In genomic region chr11:67642421-67642820, GRCm38 (mm10) we compare ENCODE assay signal across 22 mouse cellular contexts. TPM values are rescaled to one million over a fixed set of nuclear protein-coding genes. Genes with fewer than 3 reads are reported as not detected.
DNase-seq lines count a peak whose midpoint lies in the region; TF ChIP-seq lines count a peak whose summit lies in the region.
"Had no signal": no experiment of that assay in that cellular context is flagged by ENCODE, and none has a peak within 500 bp of the region (broad histone marks: within the 10 kb centered on the region; RNA-seq: fewer than 3 reads in every experiment).

No protein-coding gene starts in this region.

- TF ChIP-seq CTCF in layer of hippocampus, adult 2 months (conservative IDR thresholded peaks at IDR 0.05): no peak

- DNase-seq in layer of hippocampus, adult 2 months (ENCODE audit: low spot score in 2 of 2): no peak
- DNase-seq in layer of hippocampus, postnatal 14 days (ENCODE audit: low spot score in 2 of 2): no peak
- peak; percentile 55 for DNase-seq in adrenal gland, adult 8-10 months
- peak; percentile 31 for DNase-seq in adrenal gland, postnatal 25 days
- DNase-seq in ovary, adult 18-20 months (ENCODE audit: low spot score): no peak
- no peak for DNase-seq in heart, adult 9 months (ENCODE audit: low spot score in 2 of 2)
- DNase-seq: B cell, adult 2 months; cerebellum, adult 8-10 months; embryo, embryonic 11 days; gastrocnemius, postnatal 36 days; heart, adult 2 months had no signal

- H3K4me3 ChIP-seq in layer of hippocampus, adult 2 months: no peak overlapping the region
- H3K4me3 ChIP-seq: embryonic facial prominence, embryonic 10.5 days; embryonic facial prominence, embryonic 13.5 days; erythroblast, embryonic 14.5 days; forebrain, embryonic 12.5 days; forebrain, embryonic 15.5 days; heart, adult 2 months; hindbrain, embryonic 12.5 days; hindbrain, embryonic 15.5 days had no signal

- H3K27ac ChIP-seq in layer of hippocampus, adult 2 months: peak overlapping the region; percentile 64; the same call in 1 of the 2 replicates
- H3K27ac ChIP-seq: embryonic facial prominence, embryonic 10.5 days; embryonic facial prominence, embryonic 13.5 days; forebrain, embryonic 12.5 days; forebrain, embryonic 15.5 days; heart, adult 2 months; hindbrain, embryonic 12.5 days; hindbrain, embryonic 15.5 days had no signal

RNA-seq across cellular contexts. Expression of gene Rcvrn, which starts 52.7 kb away (rescaled TPM):
- total RNA-seq in layer of hippocampus, adult 2 months (2021): 1 to 10 TPM; 1.4 to 1.9 TPM
- total RNA-seq in layer of hippocampus, postnatal 14 days (2021): 1 to 10 TPM; 1.7 to 2.4 TPM
- 1 to 10 TPM in 1 of 4 experiments, not detected in 3; 1.0 TPM for total RNA-seq in adrenal gland, adult 8-10 months (2022)
- not detected in 2 replicates for total RNA-seq in adrenal gland, postnatal 25 days (2021)
- total RNA-seq: CH12.LX; G1E; gastrocnemius, postnatal 36 days; granulocyte monocyte progenitor cell, adult 5-6 weeks; heart, adult 2 months; hematopoietic stem cell, adult 5-6 weeks had no signal

Comparison
In these comparisons a context has a peak if more than half of its experiments do, and no peak if none do; other contexts are left out.
1. DNase-seq: peak in adrenal gland, adult 8-10 months (single experiment) and adrenal gland, postnatal 25 days (single experiment); none in layer of hippocampus, adult 2 months (0 of 2), layer of hippocampus, postnatal 14 days (0 of 2), ovary, adult 18-20 months (single experiment) and heart, adult 9 months (0 of 2).